Mouse (Mus musculus) right cerebral cortex, adult 2 months (tissue): Measurements from ENCODE around the gene Prkcg.

ENCODE experiments used
- DNase-seq, 2 experiments: peaks; one replicate each; pipeline ENCODE4 v3.0.0; 2021 to 2022; ENCODE audit warnings: low spot score in 2 of 2

Gene Prkcg

DNA sequence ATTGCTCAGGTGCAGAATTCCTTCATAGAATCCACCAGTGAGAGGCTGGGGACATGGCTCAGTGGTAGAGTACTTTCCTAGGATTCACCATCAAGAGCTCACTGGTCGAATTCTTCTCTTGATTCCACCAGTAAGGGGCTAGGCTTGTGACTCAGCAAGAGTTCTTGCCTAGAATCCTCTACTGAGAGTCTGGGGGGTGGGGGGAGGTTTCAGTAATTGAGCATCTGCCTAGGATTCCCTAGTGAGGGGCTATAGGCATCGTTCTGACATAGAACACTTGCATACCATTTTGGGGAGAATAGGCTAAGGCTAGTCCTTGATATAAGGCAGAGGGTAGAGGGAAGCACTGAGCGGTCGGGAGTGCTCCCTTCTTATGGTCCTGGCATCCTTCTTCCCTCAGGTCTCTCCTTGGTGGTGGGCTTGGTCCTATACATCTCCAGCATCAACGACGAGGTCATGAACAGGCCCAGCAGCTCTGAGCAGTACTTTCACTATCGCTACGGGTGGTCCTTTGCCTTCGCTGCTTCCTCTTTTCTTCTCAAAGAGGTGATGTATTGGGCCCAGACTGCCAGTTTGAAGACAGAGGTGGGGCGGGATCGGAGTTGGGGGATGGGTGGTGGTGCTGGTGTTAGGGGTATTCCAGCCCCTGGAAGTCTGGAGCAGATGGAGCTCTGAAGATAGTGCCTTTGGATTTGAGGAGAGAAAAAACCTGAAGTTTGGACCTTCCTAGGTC lies 76.7 kb downstream of the Prkcg start:
- DNase-seq, result no peak

DNA sequence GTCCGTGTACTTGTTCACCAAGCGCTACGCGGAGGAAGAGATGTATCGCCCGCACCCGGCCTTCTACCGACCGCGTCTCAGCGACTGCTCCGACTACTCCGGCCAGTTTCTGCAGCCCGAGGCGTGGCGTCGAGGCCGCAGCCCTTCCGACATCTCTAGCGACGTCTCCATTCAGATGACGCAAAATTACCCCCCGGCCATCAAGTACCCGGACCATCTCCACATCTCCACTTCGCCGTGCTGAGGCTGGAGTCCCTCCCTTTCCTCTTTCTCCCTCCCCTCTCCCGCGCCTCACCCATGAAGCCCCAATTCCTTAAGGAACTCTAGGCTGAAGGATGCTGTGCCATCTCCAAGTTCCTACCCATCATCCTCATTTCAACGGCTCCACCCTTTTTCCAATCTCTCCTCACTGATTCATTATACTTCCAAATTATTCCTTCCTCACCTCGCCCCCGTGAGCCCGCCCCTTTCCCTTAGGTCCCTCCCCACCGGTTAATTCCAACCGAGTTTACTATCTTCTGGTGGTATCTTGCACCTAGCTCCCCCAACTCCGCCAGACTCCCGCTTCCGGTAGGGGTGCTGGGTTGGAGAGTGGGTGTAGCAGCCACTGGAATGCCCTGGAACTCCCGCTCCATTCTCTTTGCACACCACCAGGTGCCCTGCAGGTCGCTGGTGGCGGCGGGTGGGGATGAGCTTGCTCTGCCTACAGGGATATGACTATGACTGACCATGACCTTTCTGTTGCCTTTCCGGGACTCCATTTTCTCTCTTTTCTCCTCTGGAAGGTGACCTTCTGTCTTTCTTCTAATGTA lies 77.9 kb downstream of the Prkcg start:
- no peak for DNase-seq

DNA sequence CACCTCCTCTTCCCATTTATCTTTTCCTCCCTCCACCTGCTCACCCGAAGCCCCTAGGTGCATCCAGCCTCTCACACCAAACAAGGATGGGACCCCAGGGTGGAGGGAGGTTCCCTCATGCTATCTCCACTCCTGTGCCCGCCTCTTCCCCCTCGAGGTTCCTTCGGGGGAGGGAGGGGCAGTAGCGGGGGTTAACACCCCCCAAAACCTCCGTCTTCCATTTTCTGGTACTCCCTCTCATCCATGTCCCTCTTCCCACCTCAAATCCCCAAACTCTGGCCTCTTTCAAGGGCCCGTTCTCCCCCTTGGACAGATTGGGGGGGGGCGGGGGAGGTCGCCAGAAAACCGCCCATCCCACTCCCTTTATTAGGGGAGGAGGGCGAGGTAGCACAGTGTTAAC lies 78.6 kb downstream of the Prkcg start:
- no peak for DNase-seq

GRCm38 (mm10) chr7:3368311-3368710 lies 79.3 kb downstream of the Prkcg start:
- no peak for DNase-seq

GRCm38 (mm10) chr7:3369189-3369588 lies 80.2 kb downstream of the Prkcg start:
- no peak for DNase-seq

DNA sequence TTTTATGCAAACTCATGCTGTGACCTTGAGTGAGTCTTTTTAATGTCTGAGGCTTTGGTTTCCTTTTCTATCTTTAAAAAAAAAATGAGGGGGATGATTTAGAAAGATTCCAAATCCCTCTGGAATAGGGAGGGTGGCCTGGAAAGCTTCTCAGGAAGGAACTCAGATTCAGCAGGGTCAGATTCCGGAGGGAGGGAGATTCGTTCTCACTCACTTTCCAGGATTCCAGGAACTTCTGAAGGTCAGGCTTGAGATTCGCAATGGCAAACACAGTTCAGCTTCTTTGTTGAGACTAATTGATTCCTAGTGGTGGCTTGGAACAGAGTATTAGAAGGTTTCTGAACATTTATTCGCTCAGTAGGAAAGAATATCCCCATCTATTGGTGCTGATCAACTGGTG lies 81.4 kb downstream of the Prkcg start:
- DNase-seq, result no peak

DNA sequence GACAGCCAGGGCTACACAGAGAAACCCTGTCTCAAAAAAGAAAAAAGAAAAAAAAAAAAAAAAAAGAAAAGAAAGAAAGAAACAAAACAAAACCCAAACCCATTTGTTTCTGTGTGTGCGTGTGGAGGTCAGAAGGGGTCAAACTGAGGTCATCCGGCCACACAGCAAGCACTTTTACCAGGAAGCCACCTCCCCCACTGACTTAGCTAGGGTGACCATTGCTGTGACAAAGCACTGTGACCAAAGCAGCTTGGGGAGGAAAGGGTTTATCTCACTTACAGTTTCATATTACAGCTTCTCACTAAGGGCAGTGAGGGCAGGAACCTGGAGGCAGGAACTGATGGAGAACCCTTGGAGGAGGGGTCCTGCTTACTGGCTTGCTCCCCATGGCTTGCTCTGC lies 83.4 kb downstream of the Prkcg start:
- no peak for DNase-seq

- no peak for DNase-seq
Measured at GRCm38 (mm10) chr7:3373754-3374153, 84.8 kb downstream of the Prkcg start.

DNA sequence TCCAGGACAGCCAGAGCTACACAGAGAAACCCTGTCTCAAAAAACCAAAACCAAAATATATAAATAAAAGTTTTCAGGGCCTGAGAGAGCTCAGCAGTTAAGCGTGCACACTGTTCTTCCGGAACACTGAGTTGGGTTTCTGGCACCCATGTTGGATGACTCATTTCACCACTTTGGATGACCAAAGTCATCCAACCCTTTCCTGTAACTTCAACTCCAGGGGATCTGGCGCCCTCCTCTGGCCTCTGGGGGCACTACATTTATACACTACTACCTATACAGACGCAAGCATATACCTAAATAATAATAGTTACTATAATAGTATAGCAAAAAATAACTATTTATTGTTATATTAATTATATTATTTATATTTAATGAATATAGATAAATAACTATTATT lies 87.9 kb downstream of the Prkcg start:
- peak in 1 of 2 experiments; percentile 57 for DNase-seq
